Mouse (Mus musculus) kidney, embryonic 14.5 days (tissue): ENCODE measurements around the gene Lrrc2. TPM values are rescaled to one million over a fixed set of nuclear protein-coding genes. Genes with fewer than 3 reads are reported as not detected.
A peak's percentile ranks its signal among the peaks of the same experiment; 100 is the strongest.

Experiments
- ATAC-seq: fragments of 200-750 bp; cut with Nextera tagmentation; 2 replicates; pipeline ENCODE4 v1.8.0; 2017; ENCODE audit warnings: moderate number of reproducible peaks, mild to moderate bottlenecking, moderate TSS enrichment, moderate library complexity; ENCODE audit not compliant: low FRiP score, low TSS enrichment
- H3K27ac ChIP-seq: fragments of 300-500 bp; sonication (generic); 2 replicates; pipeline ENCODE4 v1.5.1; 2014; ENCODE audit warnings: low read depth, mild to moderate bottlenecking, low read length, moderate library complexity, mixed read lengths
- H3K27me3 ChIP-seq: fragments of 300-500 bp; sonication (generic); 2 replicates; pipeline ENCODE4 v1.6.1; 2014; ENCODE audit warnings: mild to moderate bottlenecking, low read length; ENCODE audit not compliant: control insufficient read depth, insufficient read depth
- H3K36me3 ChIP-seq: fragments of 300-500 bp; sonication (generic); 2 replicates; pipeline ENCODE4 v1.6.1; 2014; ENCODE audit warnings: low read length, mixed read lengths; ENCODE audit not compliant: control insufficient read depth, insufficient read depth
- H3K4me1 ChIP-seq: fragments of 300-500 bp; sonication (generic); 2 replicates; pipeline ENCODE4 v1.6.1; 2014; ENCODE audit warnings: low read length, mixed read lengths; ENCODE audit not compliant: control insufficient read depth, insufficient read depth
- H3K4me2 ChIP-seq: fragments of 300-500 bp; sonication (generic); replicated peaks from 2 replicates; pipeline ENCODE4 v1.6.1; 2014; ENCODE audit warnings: low read depth, mild to moderate bottlenecking, low read length
- H3K4me3 ChIP-seq: fragments of 300-500 bp; sonication (generic); 2 replicates; pipeline ENCODE4 v1.5.1; 2014; ENCODE audit warnings: mild to moderate bottlenecking, low read length
- H3K9ac ChIP-seq: fragments of 300-500 bp; sonication (generic); 2 replicates; pipeline ENCODE4 v1.6.1; 2014; ENCODE audit warnings: low read depth, mild to moderate bottlenecking, low read length, moderate library complexity
- H3K9me3 ChIP-seq: fragments of 300-500 bp; sonication (generic); 2 replicates; pipeline ENCODE4 v1.6.1; 2016; ENCODE audit warnings: low read length; ENCODE audit not compliant: control insufficient read depth
- WGBS: fragments of 180-500 bp; shearing (Covaris S2); extraction: QIAGEN DNeasy Blood & Tissue Kit; methylation state at CpG from one replicate; pipeline ENCODE4 v1.1.7; 2014; 5-methylcytosine and 5-hydroxymethylcytosine counted together
- polyA plus RNA-seq: library from polyadenylated mRNA; unstranded; fragments of >200 nt; fragmentation: Nextera tagmentation; extraction: Ambion mirVana; gene quantifications from 2 replicates; pipeline ENCODE4 v1.2.1, GENCODE M21; 2014

The Lrrc2 gene
- polyA plus RNA-seq, 1 experiment from 2014 or later, result 0.15 TPM

DNA sequence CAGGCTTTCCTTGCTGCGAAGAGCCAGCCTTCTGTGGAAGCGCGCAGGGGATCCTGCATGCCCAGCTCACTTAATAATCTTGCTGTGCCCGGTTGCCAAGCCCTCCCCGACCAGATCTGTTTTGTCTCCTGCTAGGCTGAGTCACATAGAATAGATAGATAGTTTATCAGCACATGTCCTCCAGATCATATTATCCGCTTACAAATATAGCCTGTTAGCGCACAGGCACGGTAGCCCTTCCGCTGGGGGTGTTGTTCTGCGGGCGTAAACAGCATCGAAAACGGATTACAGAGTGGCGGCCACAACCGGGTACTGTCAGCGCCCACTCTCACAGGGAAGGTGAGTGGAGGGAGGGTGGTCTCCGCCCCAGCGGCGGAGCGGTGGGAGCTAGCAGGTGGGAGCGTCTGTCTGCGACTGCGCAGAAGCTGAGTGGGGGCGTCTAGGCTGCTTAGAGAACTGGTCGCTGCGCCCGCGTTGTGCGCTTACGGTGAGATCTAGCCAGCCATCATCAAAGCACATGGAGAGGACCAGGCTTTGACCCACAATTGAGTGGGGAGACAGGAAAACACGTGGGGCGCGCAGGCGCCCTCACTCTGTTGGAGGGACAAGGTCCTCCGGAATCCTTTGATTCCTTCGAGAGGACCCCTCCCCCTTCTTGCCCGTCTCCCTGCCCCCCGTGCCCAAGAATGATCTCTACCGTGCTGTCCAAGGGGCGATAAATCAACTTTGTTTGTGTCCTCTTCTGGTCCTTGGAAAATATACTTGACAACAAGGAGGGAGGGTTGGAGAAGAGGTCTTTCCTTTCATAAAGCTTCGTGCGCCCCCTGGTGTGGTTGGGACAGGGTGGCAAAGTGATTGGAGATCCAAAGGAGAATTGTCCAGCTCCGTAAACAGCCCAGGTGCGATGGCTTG is 2.5 kb downstream of the Lrrc2 start:
- peak overlapping the region; percentile 48 for H3K4me3 ChIP-seq
- peak overlapping the region; percentile 51 for H3K9ac ChIP-seq
- H3K36me3 ChIP-seq, result no peaks in the 10 kb centered on the region
- no peak overlapping the region for H3K27ac ChIP-seq
- H3K27me3 ChIP-seq, result peaks cover 8% of the 10 kb centered on the region; the same call in 1 of the 2 replicates
- no peaks in the 10 kb centered on the region for H3K4me1 ChIP-seq
- ATAC-seq, result peak; percentile 78
- H3K4me2 ChIP-seq, result peak overlapping the region; percentile 87
- WGBS, result under 1% methylated on average over 44 of the region's 44 CpGs
- no peaks in the 10 kb centered on the region for H3K9me3 ChIP-seq

DNA sequence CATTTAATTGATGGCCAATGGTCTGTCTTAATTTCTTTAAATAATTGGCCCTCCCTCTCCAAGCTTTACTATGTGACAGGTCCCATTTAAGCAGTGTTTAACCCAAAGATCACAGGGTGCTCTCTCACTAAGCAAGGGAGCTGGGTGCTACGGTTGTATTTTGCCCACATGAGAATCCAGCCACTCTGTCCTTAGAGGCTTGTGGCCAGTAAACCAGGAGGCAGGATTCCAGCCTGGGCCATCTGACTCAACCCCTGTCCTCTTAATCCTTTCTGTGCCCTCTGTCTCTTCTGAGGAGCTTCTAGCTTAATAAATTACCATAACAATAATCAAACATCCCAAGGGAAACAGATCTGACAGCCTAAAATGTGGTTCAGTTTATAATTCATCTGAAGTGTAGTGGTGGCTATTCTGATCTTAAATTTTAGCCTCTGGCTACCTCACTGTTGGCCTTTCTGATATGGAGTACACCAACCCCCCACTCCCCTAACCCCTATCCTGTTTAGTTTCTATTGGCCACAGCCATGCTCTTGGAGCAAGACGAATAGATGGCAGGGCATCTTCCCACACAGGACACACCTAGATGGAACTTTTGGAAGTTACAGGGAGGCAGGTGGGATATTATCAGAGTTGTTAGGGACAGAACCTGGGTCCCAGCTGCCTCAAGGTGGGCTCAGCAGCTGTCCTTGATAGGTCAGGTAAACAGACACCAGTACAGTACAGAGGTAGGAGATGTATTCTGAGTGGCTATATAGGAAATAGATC is 3.5 kb downstream of the Lrrc2 start:
- H3K4me2 ChIP-seq, result no peak overlapping the region
- no peaks in the 10 kb centered on the region for H3K9me3 ChIP-seq
- no peak for ATAC-seq
- no peaks in the 10 kb centered on the region for H3K4me1 ChIP-seq
- peaks cover 8% of the 10 kb centered on the region; the same call in 1 of the 2 replicates for H3K27me3 ChIP-seq
- 54% methylated on average over 2 of the region's 2 CpGs for WGBS
- H3K4me3 ChIP-seq, result no peak overlapping the region
- no peak overlapping the region for H3K9ac ChIP-seq
- no peak overlapping the region for H3K27ac ChIP-seq
- no peaks in the 10 kb centered on the region for H3K36me3 ChIP-seq

DNA sequence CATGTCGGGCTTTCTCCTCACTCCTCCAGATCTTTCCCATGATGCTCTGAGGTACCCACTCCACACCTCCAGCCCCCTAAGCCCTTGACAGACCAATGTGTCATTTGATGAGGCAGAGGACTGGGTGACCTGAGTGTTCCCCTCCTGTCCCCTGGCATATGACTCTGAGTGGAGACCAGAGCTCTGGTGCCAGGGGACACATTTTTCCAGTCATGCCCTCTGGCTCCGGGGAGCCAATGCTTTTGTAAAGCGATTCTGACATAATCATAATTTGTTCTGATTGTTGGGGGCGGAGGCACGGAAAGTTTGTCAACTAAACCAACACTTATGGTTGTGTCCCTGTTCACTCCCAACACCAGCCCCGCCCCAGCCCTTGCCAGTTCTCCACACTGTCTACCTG is 4.6 kb downstream of the Lrrc2 start:
- 82% methylated on average over 6 of the region's 6 CpGs for WGBS
- Histone ChIP-seq H3K27ac (no peak overlapping the region), H3K4me3 (no peak overlapping the region), H3K9ac (no peak overlapping the region), H3K4me1 (no peaks in the 10 kb centered on the region), H3K27me3 (peaks cover 8% of the 10 kb centered on the region; the same call in 1 of the 2 replicates), H3K36me3 (no peaks in the 10 kb centered on the region), H3K9me3 (no peaks in the 10 kb centered on the region), H3K4me2 (no peak overlapping the region)
- no peak for ATAC-seq

DNA sequence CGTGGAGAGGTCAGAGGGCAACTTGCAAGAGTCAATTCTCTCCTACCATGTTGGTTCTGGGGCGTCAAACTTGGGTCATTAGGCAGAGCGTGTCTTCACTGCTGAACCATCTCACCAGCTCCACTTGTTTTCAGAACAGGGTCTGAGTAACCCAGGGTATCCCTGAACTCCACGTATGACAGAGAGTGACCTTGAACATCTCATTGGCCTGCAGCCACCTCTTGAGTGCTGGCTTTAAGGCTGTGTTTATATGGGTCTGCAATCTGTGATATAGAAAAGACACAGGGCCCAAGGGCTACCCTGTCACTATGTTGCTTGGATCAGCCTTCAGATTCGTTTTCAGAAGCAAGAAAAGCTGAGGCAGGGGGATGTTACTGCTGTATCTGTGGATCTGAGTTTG is 8.3 kb downstream of the Lrrc2 start:
- Histone ChIP-seq H3K27me3 (peaks cover 4% of the 10 kb centered on the region; the same call in 1 of the 2 replicates), H3K27ac (no peak overlapping the region), H3K36me3 (no peaks in the 10 kb centered on the region), H3K4me1 (no peaks in the 10 kb centered on the region), H3K4me3 (no peak overlapping the region), H3K4me2 (no peak overlapping the region), H3K9me3 (no peaks in the 10 kb centered on the region), H3K9ac (no peak overlapping the region)
- ATAC-seq, result no peak
- 81% methylated on average over 5 of the region's 5 CpGs for WGBS

DNA sequence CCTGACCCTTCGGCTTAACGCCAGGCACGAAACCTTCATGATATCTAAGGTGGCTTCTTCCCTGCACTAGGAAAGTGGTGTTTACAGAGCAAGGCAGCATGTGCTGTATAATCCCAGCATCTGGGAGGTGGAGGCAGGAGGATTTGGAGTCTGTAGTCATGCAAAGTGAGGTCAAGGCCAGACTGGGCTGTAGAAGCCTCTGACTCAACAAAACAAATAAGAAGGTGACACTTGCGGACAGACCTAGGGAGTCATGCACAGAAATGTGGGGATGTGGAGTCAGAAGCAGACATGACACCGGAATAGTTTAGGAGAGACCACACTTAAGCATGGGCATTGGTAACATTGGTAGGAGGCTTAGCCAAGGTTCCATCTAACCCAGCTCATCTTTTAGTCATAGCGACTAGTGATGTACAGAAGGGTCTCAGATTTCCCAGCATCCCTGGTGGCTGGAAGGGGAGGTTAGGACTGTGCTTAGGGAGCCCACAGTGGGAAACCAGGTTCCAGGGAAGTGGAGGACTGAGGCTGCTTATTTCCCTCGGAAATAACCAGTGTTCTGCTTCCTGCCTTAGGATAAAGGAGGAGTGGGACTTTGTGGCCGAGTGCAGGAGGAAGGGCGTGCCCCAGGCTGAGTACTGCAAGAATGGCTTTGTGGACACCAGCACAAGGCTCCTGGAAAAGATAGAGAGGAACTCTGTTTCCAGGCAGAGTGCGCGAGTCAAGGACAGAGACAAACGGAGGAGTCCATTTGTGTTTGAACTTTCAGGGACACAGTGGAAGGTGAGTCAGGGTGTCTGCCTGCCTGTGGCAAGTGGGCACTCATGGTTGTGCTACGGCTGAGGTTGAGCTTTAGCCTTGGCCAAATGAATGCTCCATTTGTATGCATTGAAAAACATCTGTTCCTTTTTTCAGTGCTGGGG is 9.1 kb downstream of the Lrrc2 start:
- Histone ChIP-seq H3K27ac (no peak overlapping the region), H3K36me3 (no peaks in the 10 kb centered on the region), H3K4me1 (no peaks in the 10 kb centered on the region), H3K4me2 (no peak overlapping the region), H3K4me3 (no peak overlapping the region), H3K9me3 (no peaks in the 10 kb centered on the region), H3K27me3 (no peaks in the 10 kb centered on the region; the same call in 1 of the 2 replicates), H3K9ac (no peak overlapping the region)
- 86% methylated on average over 13 of the region's 13 CpGs for WGBS
- no peak for ATAC-seq

DNA sequence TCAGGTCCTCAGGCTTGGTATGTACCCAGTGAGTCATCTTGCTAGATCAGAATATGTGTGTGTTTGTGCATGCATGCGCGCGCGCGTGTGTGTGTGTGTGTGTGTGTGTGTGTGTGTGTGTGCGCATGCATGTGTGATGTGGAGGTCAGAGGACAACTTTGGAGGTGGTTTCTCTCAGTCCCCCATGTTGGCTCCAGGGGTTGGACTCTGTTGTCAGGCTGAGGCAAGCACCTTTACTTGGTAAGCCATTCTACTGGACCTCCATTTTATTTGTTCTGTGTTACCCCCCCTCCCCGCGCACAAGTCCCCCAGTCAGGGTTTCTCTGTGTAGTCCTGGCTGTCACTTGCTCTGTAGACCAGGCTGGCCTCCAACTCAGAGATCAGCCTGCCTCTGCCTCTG is 10.0 kb downstream of the Lrrc2 start:
- Histone ChIP-seq H3K4me1 (no peaks in the 10 kb centered on the region), H3K36me3 (no peaks in the 10 kb centered on the region), H3K27me3 (no peaks in the 10 kb centered on the region), H3K9ac (no peak overlapping the region), H3K27ac (no peak overlapping the region), H3K4me3 (no peak overlapping the region), H3K4me2 (no peak overlapping the region), H3K9me3 (no peaks in the 10 kb centered on the region)
- no peak for ATAC-seq
- WGBS, result 95% methylated on average over 8 of the region's 8 CpGs

DNA sequence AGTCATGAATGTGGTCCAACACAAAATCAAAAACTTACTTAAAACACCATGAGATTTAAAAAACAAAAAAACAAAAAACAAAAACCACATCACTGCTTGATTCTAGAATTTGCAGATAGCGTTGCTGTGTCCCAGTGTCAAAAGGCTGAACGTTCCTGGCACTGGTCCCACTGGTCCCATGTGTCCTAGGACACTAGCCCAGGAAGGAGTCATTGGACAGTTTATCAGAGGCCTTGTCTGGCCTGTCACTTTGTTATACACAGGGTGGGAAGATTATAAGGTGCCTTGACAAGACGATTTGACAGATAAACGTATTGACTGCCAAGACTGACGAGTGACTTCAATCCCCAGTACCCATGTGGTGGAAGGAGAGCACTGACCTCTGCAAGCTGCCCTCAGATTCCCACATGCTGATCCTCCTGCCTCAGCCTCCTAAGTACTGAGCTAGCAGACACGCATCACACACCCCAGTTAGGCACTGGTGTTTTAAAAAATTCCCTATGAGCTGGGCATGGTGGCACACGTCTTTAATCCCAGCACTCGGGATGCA is 12.3 kb downstream of the Lrrc2 start:
- Histone ChIP-seq H3K27me3 (no peaks in the 10 kb centered on the region), H3K4me3 (no peak overlapping the region), H3K27ac (no peak overlapping the region), H3K4me1 (no peaks in the 10 kb centered on the region), H3K36me3 (no peaks in the 10 kb centered on the region), H3K9ac (no peak overlapping the region), H3K9me3 (no peaks in the 10 kb centered on the region), H3K4me2 (no peak overlapping the region)
- ATAC-seq, result no peak
- WGBS, result 88% methylated on average over 8 of the region's 8 CpGs

DNA sequence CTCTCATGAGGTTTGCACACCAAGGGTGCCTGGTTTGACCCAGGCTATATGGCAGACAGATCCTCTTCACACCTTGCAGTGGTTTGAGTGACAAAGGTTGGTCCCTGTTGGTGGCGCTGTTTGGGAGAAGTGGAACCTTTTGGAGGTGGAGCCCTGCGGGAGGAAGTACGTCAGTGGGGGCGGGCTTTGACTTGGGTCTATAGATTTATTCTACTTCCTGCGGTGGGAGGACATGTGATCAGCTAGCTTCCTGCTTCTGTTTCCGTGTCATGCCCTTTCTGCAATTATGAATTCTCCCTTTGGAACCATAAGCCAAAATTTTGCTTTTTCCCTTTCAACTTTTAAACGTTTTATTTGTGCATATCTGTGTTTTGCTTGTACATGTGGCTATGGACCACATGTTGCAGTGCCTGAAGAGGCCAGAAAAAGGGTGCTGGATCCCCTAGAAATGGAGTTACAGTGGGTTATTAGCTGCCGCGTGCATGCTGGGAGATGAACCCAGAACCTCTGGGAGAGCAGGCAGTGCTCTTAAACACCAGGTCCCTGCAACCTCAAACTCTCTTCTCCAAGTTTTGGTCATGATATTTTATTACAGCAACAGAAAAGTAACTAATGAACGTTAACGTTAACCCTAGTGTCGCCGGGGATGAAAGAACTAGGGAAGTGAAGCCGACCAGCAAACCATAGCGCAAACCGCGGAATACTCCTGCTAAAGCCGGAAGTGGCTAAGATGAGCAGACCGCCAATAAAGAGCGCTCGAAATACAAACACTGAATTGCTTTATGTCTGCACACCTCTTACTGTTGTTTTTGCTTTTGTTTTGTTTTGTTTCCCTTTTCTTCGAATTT is 13.9 kb downstream of the Lrrc2 start:
- no peak overlapping the region for H3K4me2 ChIP-seq
- H3K27ac ChIP-seq, result no peak overlapping the region
- H3K4me1 ChIP-seq, result no peaks in the 10 kb centered on the region
- H3K4me3 ChIP-seq, result no peak overlapping the region
- no peaks in the 10 kb centered on the region for H3K36me3 ChIP-seq
- 90% methylated on average over 22 of the region's 22 CpGs for WGBS
- H3K9me3 ChIP-seq, result no peaks in the 10 kb centered on the region
- H3K9ac ChIP-seq, result no peak overlapping the region
- no peak for ATAC-seq
- H3K27me3 ChIP-seq, result no peaks in the 10 kb centered on the region
